Mouse (Mus musculus) C2C12 (cell line): ENCODE results near the gene Ctcfl. TPM values are rescaled to one million over a fixed set of nuclear protein-coding genes. Genes with fewer than 3 reads are reported as not detected.

Experiments used
- H3K27me3 ChIP-seq: one replicate; pipeline ENCODE4 v1.6.1; 2011; ENCODE audit not compliant: control insufficient read depth, insufficient read depth, insufficient read length
- H3K36me3 ChIP-seq: one replicate; pipeline ENCODE4 v1.6.1; 2011; ENCODE audit not compliant: control insufficient read depth, insufficient read depth
- H3K4me3 ChIP-seq: one replicate; pipeline ENCODE4 v1.5.1; 2011; ENCODE audit warnings: mild to moderate bottlenecking, control low read depth; ENCODE audit not compliant: poor library complexity, insufficient read depth, severe bottlenecking
- H3K79me2 ChIP-seq: one replicate; pipeline ENCODE4 v1.6.1; 2011; ENCODE audit not compliant: control insufficient read depth, insufficient read depth
- H3K79me3 ChIP-seq: one replicate; pipeline ENCODE4 v1.6.1; 2011; ENCODE audit warnings: low read depth, control low read depth
- H3ac ChIP-seq: one replicate; pipeline ENCODE3; 2011; ENCODE audit warnings: low read depth; ENCODE audit not compliant: control insufficient read depth, insufficient read length
- CEBPB ChIP-seq: IDR thresholded peaks from one replicate; pipeline ENCODE4 v1.6.1; 2011; ENCODE audit warnings: low read depth, mild to moderate bottlenecking, control low read depth, moderate library complexity
- CTCF ChIP-seq: IDR thresholded peaks from one replicate; pipeline ENCODE4 v1.5.1; 2011; ENCODE audit not compliant: control insufficient read depth, insufficient read depth, insufficient read length
- FOSL1 ChIP-seq: IDR thresholded peaks from one replicate; pipeline ENCODE4 v1.8.0; 2011; ENCODE audit warnings: mild to moderate bottlenecking, low read length; ENCODE audit not compliant: poor library complexity, insufficient read depth, severe bottlenecking
- MAX ChIP-seq: IDR thresholded peaks from one replicate; pipeline ENCODE4 v1.6.1; 2011; ENCODE audit warnings: mild to moderate bottlenecking, control low read depth
- MYOD1 ChIP-seq: IDR thresholded peaks from one replicate; pipeline ENCODE4 v1.6.1; 2011; ENCODE audit warnings: low read depth; ENCODE audit not compliant: control insufficient read depth, insufficient read length
- MYOG ChIP-seq: IDR thresholded peaks from one replicate; pipeline ENCODE4 v1.6.1; 2011; ENCODE audit not compliant: control insufficient read depth, insufficient read length; ENCODE audit errors: extremely low read depth
- USF1 ChIP-seq: IDR thresholded peaks from one replicate; pipeline ENCODE4 v1.6.1; 2011; ENCODE audit warnings: low read depth, mild to moderate bottlenecking, control low read depth, moderate library complexity
- long read RNA-seq, 2 experiments: library from polyadenylated mRNA; unstranded; transcript quantifications; one replicate each; pipeline ENCODE4 v2.0.0; 2019 to 2020
- polyA plus RNA-seq: library from polyadenylated mRNA; unstranded; fragments of >200 nt; fragmentation: generic; extraction: Trizol; gene quantifications from one replicate; pipeline ENCODE4 v1.2.1, GENCODE M21; 2012; ENCODE audit warnings: missing spikeins

Gene Ctcfl
- polyA plus RNA-seq, result not detected
- long read RNA-seq, experiment 1, result 0 reads
- long read RNA-seq, experiment 2, result 0 reads

- no peaks in the 10 kb centered on the region for H3K36me3 ChIP-seq
- H3K79me3 ChIP-seq, result no peaks in the 10 kb centered on the region
- H3K27me3 ChIP-seq, result no peaks in the 10 kb centered on the region
- no peak within 1 kb of the TSS for H3K4me3 ChIP-seq
- TF ChIP-seq MYOG (no peak), MYOD1 (no peak), FOSL1 (no peak), CEBPB (no peak)
- H3K79me2 ChIP-seq, result no peaks in the 10 kb centered on the region
- no peak within 1 kb of the TSS for H3ac ChIP-seq
Measured at GRCm38 (mm10) chr2:173119023-173119944, at the start of gene Ctcfl. Ctcfl (minus strand) TSS chr2:173119525.

GRCm38 (mm10) chr2:173168411-173168851, 49.1 kb upstream of the Ctcfl start:
- TF ChIP-seq USF1 (no peak), MYOG (no peak), CTCF (no peak), MAX (no peak), MYOD1 (no peak), FOSL1 (no peak), CEBPB (no peak)
- no peaks in the 10 kb centered on the region for H3K79me3 ChIP-seq
- no peak overlapping the region for H3K4me3 ChIP-seq
- peaks cover 36% of the 10 kb centered on the region for H3K27me3 ChIP-seq
- no peaks in the 10 kb centered on the region for H3K36me3 ChIP-seq
- H3ac ChIP-seq, result no peak overlapping the region
- H3K79me2 ChIP-seq, result no peaks in the 10 kb centered on the region

GRCm38 (mm10) chr2:173165357-173165756, 46.0 kb upstream of the Ctcfl start:
- H3K36me3 ChIP-seq, result no peaks in the 10 kb centered on the region
- H3K4me3 ChIP-seq, result no peak overlapping the region
- H3K27me3 ChIP-seq, result peaks cover 40% of the 10 kb centered on the region
- H3ac ChIP-seq, result no peak overlapping the region
- no peaks in the 10 kb centered on the region for H3K79me3 ChIP-seq
- TF ChIP-seq CTCF (no peak), MAX (no peak), USF1 (no peak), FOSL1 (no peak), MYOD1 (no peak), CEBPB (no peak), MYOG (no peak)
- no peaks in the 10 kb centered on the region for H3K79me2 ChIP-seq

GRCm38 (mm10) chr2:173164946-173165345, 45.6 kb upstream of the Ctcfl start:
- H3ac ChIP-seq, result no peak overlapping the region
- no peak overlapping the region for H3K4me3 ChIP-seq
- TF ChIP-seq MAX (no peak), USF1 (no peak), MYOD1 (no peak), CTCF (no peak), FOSL1 (no peak), MYOG (no peak), CEBPB (no peak)
- H3K36me3 ChIP-seq, result no peaks in the 10 kb centered on the region
- H3K79me3 ChIP-seq, result no peaks in the 10 kb centered on the region
- no peaks in the 10 kb centered on the region for H3K79me2 ChIP-seq
- peaks cover 43% of the 10 kb centered on the region for H3K27me3 ChIP-seq

GRCm38 (mm10) chr2:173164358-173164757, 45.0 kb upstream of the Ctcfl start:
- H3K4me3 ChIP-seq, result no peak overlapping the region
- no peaks in the 10 kb centered on the region for H3K79me3 ChIP-seq
- no peak overlapping the region for H3ac ChIP-seq
- H3K36me3 ChIP-seq, result no peaks in the 10 kb centered on the region
- H3K27me3 ChIP-seq, result peaks cover 43% of the 10 kb centered on the region
- TF ChIP-seq MYOG, result no peak
- TF ChIP-seq FOSL1, result no peak
- no peak for TF ChIP-seq MAX
- no peak for TF ChIP-seq MYOD1
- TF ChIP-seq USF1, result no peak
- no peak for TF ChIP-seq CTCF
- TF ChIP-seq CEBPB, result no peak
- no peaks in the 10 kb centered on the region for H3K79me2 ChIP-seq
